Mouse (Mus musculus) bone marrow, adult 2 months (tissue): ENCODE data around the gene Plcb4. TPM values are rescaled to one million over a fixed set of nuclear protein-coding genes. Genes with fewer than 3 reads are reported as not detected.

Experiments used
- H3K27ac ChIP-seq: fragments of 200-500 bp; 2 replicates; pipeline ENCODE4 v1.5.1; 2012; ENCODE audit warnings: low read depth, mild to moderate bottlenecking, control low read depth, inconsistent platforms, low read length; ENCODE audit not compliant: control insufficient read depth, poor library complexity, insufficient read depth
- H3K4me1 ChIP-seq: fragments of 200-500 bp; 2 replicates; pipeline ENCODE4 v1.6.1; 2011; ENCODE audit warnings: low read length; ENCODE audit not compliant: control insufficient read depth, insufficient read depth
- H3K4me3 ChIP-seq: fragments of 200-500 bp; replicated peaks from 2 replicates; pipeline ENCODE3; 2011; ENCODE audit warnings: mild to moderate bottlenecking, low read depth, low read length, control low read depth; ENCODE audit not compliant: control insufficient read depth
- CTCF ChIP-seq: fragments of 200-500 bp; IDR thresholded peaks from 2 replicates; pipeline ENCODE4 v1.5.1; 2011; ENCODE audit warnings: low read length, control low read depth; ENCODE audit not compliant: control insufficient read depth, insufficient read depth
- POLR2A ChIP-seq: fragments of 200-500 bp; IDR thresholded peaks from 2 replicates; pipeline ENCODE4 v1.6.1; 2011; ENCODE audit warnings: low read depth, mild to moderate bottlenecking, control low read depth, low read length, borderline replicate concordance; ENCODE audit not compliant: control insufficient read depth
- WGBS: fragments of 180-500 bp; shearing (Covaris S2); methylation state at CpG from one replicate; pipeline ENCODE4 v1.1.7; 2018; 5-methylcytosine and 5-hydroxymethylcytosine counted together
- polyA plus RNA-seq: library from polyadenylated mRNA; stranded (reverse); fragments of >200 nt; gene quantifications from 2 replicates; pipeline ENCODE4 v1.2.4, GENCODE M21; 2011; ENCODE audit warnings: low replicate concordance; ENCODE audit not compliant: missing spikeins, insufficient read depth, insufficient read length

Plcb4 gene
- polyA plus RNA-seq, 1 experiment = 12.1 TPM

DNA sequence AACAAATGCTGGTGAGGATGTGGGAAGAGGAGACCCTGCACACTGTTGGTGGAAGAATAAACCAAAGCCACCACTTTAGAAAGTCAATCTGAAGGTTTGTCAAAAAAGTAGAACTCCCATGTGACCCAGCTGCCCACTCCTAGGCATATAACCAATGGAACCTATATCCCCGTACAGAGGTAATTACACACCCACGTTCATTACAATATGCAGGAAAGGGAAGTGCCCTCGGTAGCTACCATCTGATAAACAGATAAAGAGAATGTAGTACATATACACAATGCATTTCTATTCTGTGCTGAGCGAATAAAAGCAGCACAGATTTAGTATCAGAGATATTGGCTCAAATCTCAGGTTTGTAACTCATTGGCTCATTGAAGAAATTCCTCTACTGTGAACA lies 242.2 kb downstream of the Plcb4 start:
- Histone ChIP-seq H3K4me1 (no peaks in the 10 kb centered on the region), H3K4me3 (no peak overlapping the region)
- WGBS = 65% methylated on average over 4 of the region's 4 CpGs

DNA sequence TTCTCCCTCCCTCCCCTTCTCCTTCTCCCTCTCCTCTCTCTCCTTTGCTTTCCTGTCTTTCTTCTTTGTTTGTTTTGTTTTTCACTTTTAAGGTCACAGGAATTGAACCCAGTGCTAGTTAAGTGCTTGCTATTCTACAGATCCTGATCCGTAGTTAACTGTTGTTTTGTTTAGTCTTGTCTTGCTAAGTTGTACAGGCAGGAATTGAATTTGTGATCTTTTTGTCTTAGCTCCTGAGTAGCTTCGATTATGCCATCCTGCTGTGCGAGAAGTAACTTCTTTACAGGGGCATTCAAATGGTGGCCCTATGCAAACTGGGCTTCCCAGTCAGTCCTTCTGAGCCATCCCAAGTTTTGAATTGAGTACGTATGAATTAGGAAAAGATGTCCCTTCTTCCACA lies 245.5 kb downstream of the Plcb4 start:
- H3K27ac ChIP-seq = no peak overlapping the region

More for the DNA sequence above, 242.2 kb downstream of the Plcb4 start:
- no peak overlapping the region for H3K27ac ChIP-seq
- TF ChIP-seq POLR2A (no peak), CTCF (no peak)

DNA sequence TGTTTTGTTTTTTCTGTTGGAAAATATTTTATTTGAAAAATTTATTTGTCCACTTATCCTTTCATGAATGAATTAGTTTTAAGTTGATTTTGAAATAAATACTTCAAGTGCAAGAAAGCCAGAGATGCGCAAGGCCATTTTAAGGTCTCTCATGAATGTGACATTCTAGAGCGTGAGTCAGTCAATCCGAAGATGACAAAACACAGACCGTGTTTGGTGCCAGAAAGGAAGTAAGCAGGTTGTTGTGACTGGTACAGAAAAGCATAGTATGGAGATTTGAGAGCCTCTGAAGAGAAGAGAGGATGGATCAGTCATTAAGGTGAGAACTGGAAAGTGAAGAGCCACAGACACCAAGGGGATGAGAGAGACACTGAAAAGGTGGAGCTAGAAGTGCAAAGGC lies 246.0 kb downstream of the Plcb4 start:
- no peak overlapping the region for H3K4me3 ChIP-seq
- TF ChIP-seq POLR2A (no peak), CTCF (no peak)
- no peak overlapping the region for H3K27ac ChIP-seq
- no peaks in the 10 kb centered on the region for H3K4me1 ChIP-seq
- WGBS = 74% methylated on average over 4 of the region's 4 CpGs

More for the DNA sequence above, 245.5 kb downstream of the Plcb4 start:
- WGBS = 83% methylated on average over 4 of the region's 4 CpGs
- no peak for TF ChIP-seq POLR2A
- TF ChIP-seq CTCF = no peak
- no peaks in the 10 kb centered on the region for H3K4me1 ChIP-seq
- H3K4me3 ChIP-seq = no peak overlapping the region

DNA sequence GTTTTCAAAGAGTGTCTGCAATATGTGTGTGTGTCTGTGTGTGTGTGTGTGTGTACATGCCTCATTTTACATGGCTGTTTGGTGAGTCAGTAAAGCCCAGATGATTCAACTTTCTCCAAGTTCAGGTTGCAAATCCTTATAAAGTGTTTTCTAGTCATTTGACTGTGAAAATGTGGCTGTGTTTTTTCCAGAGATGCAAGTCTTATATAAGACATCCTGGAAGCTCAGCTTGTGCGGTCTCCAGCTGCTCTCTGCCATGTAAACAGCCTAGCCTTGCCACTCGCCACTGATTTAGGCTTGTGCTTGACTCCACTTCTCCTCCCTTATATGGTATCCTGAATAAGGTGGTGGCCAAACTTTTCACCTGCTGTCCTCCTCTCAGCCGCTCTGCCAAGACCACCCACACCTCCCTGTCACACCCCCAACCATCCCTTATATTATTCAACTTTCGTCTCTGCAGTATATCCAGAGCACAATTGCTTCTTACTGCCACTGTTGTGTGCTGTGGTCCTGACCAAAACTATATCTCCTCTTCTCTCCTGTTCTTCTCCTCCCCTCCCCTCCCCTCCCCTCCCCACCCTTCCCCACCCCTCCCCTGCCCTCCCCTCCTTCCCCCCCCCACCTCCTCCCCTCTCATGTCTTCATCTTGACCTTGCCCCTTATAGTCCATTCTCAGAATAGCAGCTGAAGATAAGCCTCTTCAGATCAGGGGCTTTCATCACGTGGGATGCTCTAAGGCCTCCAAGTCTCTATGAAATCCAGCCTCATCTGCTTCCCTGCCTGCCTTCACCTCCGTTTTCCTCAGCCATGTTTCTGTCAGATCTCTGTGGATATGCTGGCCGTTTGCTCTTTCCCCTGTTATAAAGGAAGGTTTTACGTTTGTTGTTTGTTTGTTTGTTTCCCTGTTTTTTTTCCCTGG lies 255.8 kb downstream of the Plcb4 start:
- Histone ChIP-seq H3K4me1 (no peaks in the 10 kb centered on the region), H3K27ac (no peak overlapping the region), H3K4me3 (no peak overlapping the region)
- WGBS = 82% methylated on average over 8 of the region's 8 CpGs
- TF ChIP-seq POLR2A (no peak), CTCF (no peak)

DNA sequence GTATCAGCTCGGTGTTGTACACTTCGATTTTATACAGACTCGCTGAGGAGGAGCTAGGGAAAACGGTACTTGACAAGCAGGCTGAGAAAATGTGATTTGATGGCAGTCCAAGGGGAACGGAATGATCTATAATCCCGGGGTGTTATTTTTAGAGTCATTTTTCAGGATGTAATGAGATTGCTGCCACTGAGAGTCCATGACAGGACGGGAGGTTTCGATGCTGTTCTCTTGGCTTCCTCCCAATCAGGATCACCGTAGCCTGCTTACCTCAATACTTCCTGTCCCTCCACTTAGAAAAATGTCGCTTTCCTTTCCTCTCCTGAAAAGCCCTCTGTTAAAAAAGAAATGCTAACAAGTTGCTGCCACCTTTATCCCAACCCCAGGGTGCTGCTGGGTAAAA lies 257.1 kb downstream of the Plcb4 start:
- WGBS = 63% methylated on average over 10 of the region's 10 CpGs
- TF ChIP-seq CTCF = no peak
- TF ChIP-seq POLR2A = no peak
- H3K27ac ChIP-seq = no peak overlapping the region
- no peak overlapping the region for H3K4me3 ChIP-seq
- no peaks in the 10 kb centered on the region for H3K4me1 ChIP-seq

DNA sequence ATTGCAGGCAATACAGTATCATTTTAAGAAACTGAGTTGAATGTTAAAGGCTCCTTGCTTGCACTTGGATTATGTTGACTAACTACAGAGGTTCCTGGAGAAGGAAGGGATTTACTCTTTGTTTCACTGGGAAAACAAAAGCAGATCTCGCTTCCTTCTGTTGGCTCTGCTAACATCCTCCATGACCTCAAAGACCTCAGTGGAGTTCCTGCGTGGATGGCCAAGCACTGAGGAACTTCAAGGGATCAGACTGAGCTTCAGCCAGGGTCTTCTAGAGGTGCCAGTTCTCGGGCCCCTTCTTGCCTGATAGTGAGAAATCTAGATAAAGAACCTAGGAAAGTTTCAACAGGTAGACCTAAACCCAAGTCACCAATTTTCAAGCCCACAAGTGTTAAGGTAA lies 258.2 kb downstream of the Plcb4 start:
- 79% methylated on average over 3 of the region's 3 CpGs for WGBS
- TF ChIP-seq CTCF = no peak
- no peak for TF ChIP-seq POLR2A
- H3K4me1 ChIP-seq = no peaks in the 10 kb centered on the region
- H3K27ac ChIP-seq = no peak overlapping the region
- no peak overlapping the region for H3K4me3 ChIP-seq

DNA sequence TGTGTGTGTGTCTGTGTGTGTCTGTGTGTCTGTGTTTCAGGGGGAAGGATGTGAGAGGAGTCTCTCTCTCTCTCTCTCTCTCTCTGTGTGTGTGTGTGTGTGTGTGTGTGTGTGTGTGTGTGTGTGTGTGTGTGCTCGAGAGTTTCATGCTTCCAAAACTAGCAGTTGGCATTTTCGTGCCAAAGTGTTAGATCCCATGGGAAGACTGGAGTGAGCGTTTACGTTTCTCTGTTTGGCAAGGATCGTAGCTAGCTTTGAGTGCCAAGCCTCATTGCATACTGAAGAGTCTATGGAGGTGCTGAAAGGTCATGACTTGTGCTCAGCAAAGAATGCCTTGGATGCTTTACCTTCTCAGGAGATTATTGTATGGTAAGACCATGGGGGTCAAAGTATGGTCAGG lies 259.3 kb downstream of the Plcb4 start:
- no peak overlapping the region for H3K27ac ChIP-seq
- TF ChIP-seq CTCF = no peak
- no peaks in the 10 kb centered on the region for H3K4me1 ChIP-seq
- H3K4me3 ChIP-seq = no peak overlapping the region
- WGBS = 87% methylated on average over 5 of the region's 5 CpGs

DNA sequence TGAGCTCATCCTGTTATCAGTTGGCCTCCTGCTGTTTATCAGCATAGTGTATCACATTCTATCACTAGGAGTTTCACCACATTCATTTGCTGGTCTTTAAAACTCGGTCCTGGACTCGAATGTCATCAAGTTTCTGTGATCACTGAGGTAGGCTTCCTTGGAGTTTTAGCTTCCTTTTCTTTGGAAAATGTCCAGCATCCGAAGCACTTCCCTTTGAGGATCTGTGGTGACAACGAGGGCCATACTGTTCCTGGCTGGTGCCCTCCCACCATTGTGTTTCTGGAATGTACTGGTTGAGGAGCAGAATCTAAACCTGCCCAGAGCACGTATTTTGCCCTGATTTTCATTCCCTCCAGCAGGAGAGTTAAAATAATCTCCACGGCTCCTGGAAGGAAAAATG lies 260.8 kb downstream of the Plcb4 start:
- Histone ChIP-seq H3K4me1 (no peaks in the 10 kb centered on the region), H3K4me3 (no peak overlapping the region), H3K27ac (no peak overlapping the region)
- WGBS = 77% methylated on average over 6 of the region's 6 CpGs
- TF ChIP-seq CTCF = no peak
- no peak for TF ChIP-seq POLR2A
